Mouse (Mus musculus) left cerebral cortex, adult 6 months (tissue): ENCODE data around the gene Syncrip. TPM values are rescaled to one million over a fixed set of nuclear protein-coding genes. Genes with fewer than 3 reads are reported as not detected.

Experiments
- long read RNA-seq, 2 experiments: library from polyadenylated mRNA; unstranded; transcript quantifications; one replicate each; pipeline ENCODE4 v2.0.0; 2019 to 2020
- polyA plus RNA-seq: library from polyadenylated mRNA; unstranded; fragments of <200 nt; fragmentation: Nextera tagmentation; gene quantifications from 2 replicates; pipeline ENCODE4 v1.2.3, GENCODE M21; 2021

Syncrip gene
- 13.5 and 16.0 TPM in 2 replicates for polyA plus RNA-seq
- long read RNA-seq, experiment 1, full-length matches to known transcripts: 43 of 74 reads
- long read RNA-seq, experiment 1, partial matches to known transcripts: 17 of 74 reads
- long read RNA-seq, experiment 1, other reads (novel, unspliced or antisense): 14 of 74 reads
- long read RNA-seq, experiment 2, full-length matches to known transcripts: 5 of 48 reads
- long read RNA-seq, experiment 2, partial matches to known transcripts: 30 of 48 reads
- long read RNA-seq, experiment 2, other reads (novel, unspliced or antisense): 13 of 48 reads

GRCm38 (mm10) chr9:88482230-88482828 is at the start of gene Syncrip:
Syncrip (minus strand) TSS chr9:88482574.

GRCm38 (mm10) chr9:88438555-88439237 is 43.7 kb downstream of the Syncrip start, which contains the start of gene Snx14:
Snx14 (minus strand) TSS chr9:88438958.

Other genes with a start within 250 kb of the Syncrip start
- 1.1 and 1.8 TPM in 2 replicates for gene Nt5e, start 155.4 kb downstream of the Syncrip start, polyA plus RNA-seq
- 24.5 and 25.8 TPM in 2 replicates for gene Snx14, start 43.6 kb downstream of the Syncrip start, polyA plus RNA-seq
- gene Gm20537, start 26.0 kb downstream of the Syncrip start, polyA plus RNA-seq: not detected in 2 replicates
- gene Zfp949, start 65.4 kb upstream of the Syncrip start, polyA plus RNA-seq: 8.0 and 9.5 TPM in 2 replicates
- gene Trim43a, start 98.3 kb upstream of the Syncrip start, polyA plus RNA-seq: 0.10 TPM in 1 of 2 replicates, not detected in the other
- gene Mthfsl, start 237.7 kb upstream of the Syncrip start, polyA plus RNA-seq: 82.1 and 95.7 TPM in 2 replicates
- gene Bcl2a1d, start 249.3 kb upstream of the Syncrip start, polyA plus RNA-seq: 0.31 and 0.55 TPM in 2 replicates